Mouse (Mus musculus) spleen, adult 2 months (tissue): ENCODE measurements around the gene Sf3a2. TPM values are rescaled to one million over a fixed set of nuclear protein-coding genes. Genes with fewer than 3 reads are reported as not detected.

Experiments used
- DNase-seq, 2 experiments: peaks; one replicate each; pipeline versions ENCODE4 v3.0.0 to v3.0.0-alpha.2; 2012 to 2021; ENCODE audit warnings: low spot score in 2 of 2, low read depth in 1 of 2
- H3K27ac ChIP-seq: fragments of 200-500 bp; 2 replicates; pipeline ENCODE4 v1.5.1; 2012; ENCODE audit warnings: low read length, inconsistent platforms; ENCODE audit not compliant: insufficient read depth
- H3K27me3 ChIP-seq: fragments of 200-500 bp; 2 replicates; pipeline ENCODE4 v1.6.1; 2012; ENCODE audit warnings: mild to moderate bottlenecking, moderate library complexity, low read length, inconsistent platforms; ENCODE audit not compliant: control insufficient read depth, insufficient read depth
- H3K36me3 ChIP-seq: fragments of 200-500 bp; 2 replicates; pipeline ENCODE4 v1.6.1; 2012; ENCODE audit warnings: mild to moderate bottlenecking, low read length, inconsistent platforms; ENCODE audit not compliant: control insufficient read depth, insufficient read depth
- H3K4me1 ChIP-seq: fragments of 200-500 bp; 2 replicates; pipeline ENCODE4 v1.6.1; 2011; ENCODE audit warnings: inconsistent platforms; ENCODE audit not compliant: control insufficient read depth, insufficient read depth, insufficient read length
- H3K4me3 ChIP-seq: fragments of 200-500 bp; 2 replicates; pipeline ENCODE4 v1.5.1; 2011; ENCODE audit warnings: mild to moderate bottlenecking, inconsistent platforms; ENCODE audit not compliant: insufficient read depth, insufficient read length; ENCODE audit errors: extremely low read depth
- CTCF ChIP-seq: fragments of 200-500 bp; IDR thresholded peaks from 2 replicates; pipeline ENCODE4 v1.5.1; 2011; ENCODE audit warnings: mild to moderate bottlenecking, inconsistent platforms; ENCODE audit not compliant: insufficient read depth, insufficient read length, insufficient replicate concordance; ENCODE audit errors: extremely low read depth
- POLR2A ChIP-seq: fragments of 200-500 bp; IDR thresholded peaks from 2 replicates; pipeline ENCODE4 v1.6.1; 2011; ENCODE audit warnings: low read depth, low read length, inconsistent platforms
- WGBS: fragments of 180-500 bp; shearing (Covaris S2); methylation state at CpG from one replicate; pipeline ENCODE4 v1.1.7; 2018; 5-methylcytosine and 5-hydroxymethylcytosine counted together
- polyA plus RNA-seq: library from polyadenylated mRNA; depleted of rRNA; stranded (reverse); fragments of >200 nt; gene quantifications from 2 replicates; pipeline ENCODE4 v1.2.3, GENCODE M21; 2012

Gene Sf3a2
- polyA plus RNA-seq, 1 experiment, result 38.7 TPM

GRCm38 (mm10) chr10:80804340-80804739, 6.3 kb downstream of the Sf3a2 start:
- 100% methylated on average over 2 of the region's 2 CpGs for WGBS
- no peak overlapping the region for H3K4me3 ChIP-seq
- H3K36me3 ChIP-seq, result peaks cover 33% of the 10 kb centered on the region
- peaks cover 13% of the 10 kb centered on the region for H3K4me1 ChIP-seq
- peaks cover 11% of the 10 kb centered on the region for H3K27me3 ChIP-seq
- TF ChIP-seq CTCF (no peak), POLR2A (no peak)
- H3K27ac ChIP-seq, result no peak overlapping the region
- no peak for DNase-seq

DNA sequence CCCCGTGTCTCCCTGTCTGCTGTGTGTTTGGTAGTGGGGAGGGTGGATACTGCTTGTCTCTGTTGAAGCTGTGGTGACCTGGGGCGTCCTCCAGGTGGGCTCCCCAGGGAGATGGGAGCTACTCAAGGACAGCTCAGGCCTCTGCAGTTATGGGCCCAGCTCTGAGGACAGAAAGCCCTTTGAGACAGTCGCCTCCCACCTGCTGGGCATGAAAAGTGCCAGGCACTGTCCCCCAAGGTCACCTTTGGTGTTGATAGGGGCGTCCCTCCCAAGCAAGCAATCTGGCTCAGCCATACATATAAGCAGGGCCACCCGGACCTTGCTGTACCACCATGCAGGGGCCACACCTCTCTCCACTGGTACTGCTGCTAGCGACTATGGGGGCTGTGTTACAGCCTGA, 6.9 kb downstream of the Sf3a2 start, which contains the start of gene Amh:
Amh (plus strand) TSS at position 328 of the 400 bp plus-strand sequence.
- Histone ChIP-seq H3K27me3 (peaks cover 12% of the 10 kb centered on the region), H3K36me3 (peaks cover 33% of the 10 kb centered on the region), H3K27ac (no peak within 1 kb of the TSS), H3K4me3 (no peak within 1 kb of the TSS), H3K4me1 (peaks cover 13% of the 10 kb centered on the region)
- TF ChIP-seq CTCF, result no peak
- TF ChIP-seq POLR2A, result no peak
- WGBS, result 87% methylated on average over 6 of the region's 6 CpGs
- DNase-seq, result no peak

GRCm38 (mm10) chr10:80805322-80805721, 7.3 kb downstream of the Sf3a2 start:
- 93% methylated on average over 5 of the region's 5 CpGs for WGBS
- H3K36me3 ChIP-seq, result peaks cover 33% of the 10 kb centered on the region

GRCm38 (mm10) chr10:80805925-80806324, 7.9 kb downstream of the Sf3a2 start:
- Histone ChIP-seq H3K27ac (no peak overlapping the region), H3K27me3 (peaks cover 14% of the 10 kb centered on the region), H3K4me1 (peaks cover 10% of the 10 kb centered on the region), H3K4me3 (no peak overlapping the region), H3K36me3 (peaks cover 33% of the 10 kb centered on the region)
- peak in 1 of 2 experiments; percentile 66 for DNase-seq
- 11% methylated on average over 3 of the region's 3 CpGs for WGBS
- TF ChIP-seq CTCF, result peak; percentile 64; the same call in 1 of the 2 replicates
- TF ChIP-seq POLR2A, result no peak

More at GRCm38 (mm10) chr10:80805322-80805721, 7.3 kb downstream of the Sf3a2 start:
- Histone ChIP-seq H3K4me1 (peaks cover 11% of the 10 kb centered on the region), H3K27me3 (peaks cover 14% of the 10 kb centered on the region), H3K27ac (no peak overlapping the region), H3K4me3 (no peak overlapping the region)
- no peak for TF ChIP-seq CTCF
- no peak for TF ChIP-seq POLR2A
- DNase-seq, result no peak

DNA sequence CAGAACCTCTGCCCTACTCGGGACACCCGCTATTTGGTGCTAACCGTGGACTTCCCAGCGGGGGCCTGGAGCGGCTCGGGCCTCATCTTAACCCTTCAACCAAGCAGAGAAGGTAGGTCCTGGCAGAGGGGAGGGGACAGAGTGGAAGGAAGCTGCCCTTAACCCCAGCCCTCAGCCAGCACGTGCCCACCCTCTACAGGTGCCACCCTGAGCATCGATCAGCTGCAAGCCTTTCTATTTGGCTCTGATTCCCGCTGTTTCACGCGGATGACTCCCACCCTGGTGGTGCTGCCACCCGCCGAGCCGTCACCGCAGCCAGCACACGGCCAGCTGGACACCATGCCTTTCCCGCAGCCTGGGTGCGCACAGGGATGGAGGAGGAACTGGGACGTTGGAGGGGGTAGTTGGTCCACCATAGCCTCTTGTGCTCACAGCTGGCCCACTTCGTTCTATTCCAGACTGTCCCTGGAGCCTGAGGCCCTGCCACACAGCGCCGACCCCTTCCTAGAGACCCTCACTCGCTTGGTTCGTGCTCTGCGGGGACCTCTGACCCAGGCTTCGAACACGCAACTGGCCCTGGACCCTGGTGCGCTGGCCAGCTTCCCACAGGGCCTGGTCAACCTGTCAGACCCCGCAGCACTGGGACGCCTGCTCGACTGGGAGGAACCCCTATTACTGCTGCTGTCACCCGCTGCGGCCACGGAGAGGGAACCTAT, 8.5 kb downstream of the Sf3a2 start:
- DNase-seq, result no peak
- Histone ChIP-seq H3K4me1 (peaks cover 10% of the 10 kb centered on the region), H3K36me3 (peaks cover 29% of the 10 kb centered on the region), H3K4me3 (peak overlapping the region; percentile 49; the same call in 1 of the 2 replicates), H3K27me3 (peaks cover 14% of the 10 kb centered on the region), H3K27ac (no peak overlapping the region)
- no peak for TF ChIP-seq POLR2A
- 67% methylated on average over 34 of the region's 34 CpGs for WGBS

DNA sequence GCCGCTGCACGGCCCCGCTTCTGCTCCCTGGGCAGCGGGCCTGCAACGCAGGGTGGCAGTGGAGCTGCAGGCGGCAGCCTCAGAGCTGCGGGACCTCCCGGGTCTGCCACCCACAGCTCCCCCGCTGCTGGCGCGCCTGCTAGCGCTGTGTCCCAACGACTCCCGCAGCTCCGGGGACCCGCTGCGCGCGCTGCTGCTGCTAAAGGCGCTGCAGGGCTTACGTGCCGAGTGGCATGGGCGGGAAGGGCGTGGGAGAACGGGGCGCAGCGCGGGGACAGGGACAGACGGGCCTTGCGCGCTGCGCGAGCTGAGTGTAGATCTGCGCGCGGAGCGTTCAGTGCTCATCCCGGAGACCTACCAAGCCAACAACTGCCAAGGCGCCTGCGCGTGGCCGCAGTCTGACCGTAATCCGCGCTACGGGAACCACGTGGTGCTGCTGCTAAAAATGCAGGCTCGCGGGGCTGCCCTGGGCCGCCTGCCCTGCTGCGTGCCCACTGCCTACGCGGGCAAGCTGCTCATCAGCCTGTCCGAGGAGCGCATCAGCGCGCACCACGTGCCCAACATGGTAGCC, 9.1 kb downstream of the Sf3a2 start:
- Histone ChIP-seq H3K4me3 (peak overlapping the region; percentile 49), H3K4me1 (peaks cover 10% of the 10 kb centered on the region), H3K36me3 (peaks cover 27% of the 10 kb centered on the region), H3K27me3 (peaks cover 14% of the 10 kb centered on the region), H3K27ac (no peak overlapping the region)
- 2% methylated on average over 42 of the region's 58 CpGs for WGBS
- DNase-seq, result peak in 1 of 2 experiments; percentile 55
- TF ChIP-seq POLR2A, result no peak
- TF ChIP-seq CTCF, result no peak
